Mouse (Mus musculus): Measurements from ENCODE around the gene Nkx6-2. TPM values are rescaled to one million over a fixed set of nuclear protein-coding genes. Genes with fewer than 3 reads are reported as not detected.

Gene Nkx6-2
- polyA plus RNA-seq (2015; fragmentation: Illumina TruSeq; extraction: RNeasy Lipid Tissue Mini Kit (QIAGEN cat#74804); ENCODE audit: low read depth, low replicate concordance): 21.2 TPM

GRCm38 (mm10) chr7:139582595-139582994 is at the start of gene Nkx6-2:
Nkx6-2 (minus strand) TSS chr7:139582797.

Other genes starting within 250 kb of the Nkx6-2 start
- 48.6 TPM for gene Inpp5a, start 193.7 kb downstream of the Nkx6-2 start, polyA plus RNA-seq (2015; fragmentation: Illumina TruSeq; extraction: RNeasy Lipid Tissue Mini Kit (QIAGEN cat#74804); ENCODE audit: low read depth, low replicate concordance)
- 5.1 TPM for gene Cfap46, start 101.0 kb upstream of the Nkx6-2 start, polyA plus RNA-seq (2015; fragmentation: Illumina TruSeq; extraction: RNeasy Lipid Tissue Mini Kit (QIAGEN cat#74804); ENCODE audit: low read depth, low replicate concordance)

Measured in brain, adult 10 weeks (tissue).